Mouse (Mus musculus) frontal cortex, postnatal 25 days (tissue): ENCODE measurements around the gene Tmpo.

ENCODE experiments used
- DNase-seq, 2 experiments: peaks; one replicate each; pipeline ENCODE4 v3.0.0; 2022; ENCODE audit warnings: low spot score in 2 of 2

Gene Tmpo

DNA sequence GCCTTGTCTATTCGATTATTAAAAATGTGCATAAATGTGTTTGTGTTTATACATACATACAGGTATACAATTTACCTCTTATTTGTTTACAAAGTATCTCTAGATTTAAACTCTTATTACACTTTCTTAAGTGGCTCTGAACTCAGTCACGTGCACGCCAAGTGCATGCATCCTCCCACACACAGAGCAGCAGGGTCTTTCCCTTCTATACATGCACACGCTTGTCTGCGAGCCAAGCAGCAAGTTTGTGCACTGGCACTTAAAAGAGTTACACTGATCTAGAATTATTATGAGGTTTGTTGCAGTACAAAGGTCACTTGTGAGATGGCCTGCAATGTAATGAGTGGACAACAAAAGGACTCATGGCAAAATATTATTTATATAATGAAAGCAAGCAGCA lies 20.1 kb downstream of the Tmpo start:
- DNase-seq = no peak

DNA sequence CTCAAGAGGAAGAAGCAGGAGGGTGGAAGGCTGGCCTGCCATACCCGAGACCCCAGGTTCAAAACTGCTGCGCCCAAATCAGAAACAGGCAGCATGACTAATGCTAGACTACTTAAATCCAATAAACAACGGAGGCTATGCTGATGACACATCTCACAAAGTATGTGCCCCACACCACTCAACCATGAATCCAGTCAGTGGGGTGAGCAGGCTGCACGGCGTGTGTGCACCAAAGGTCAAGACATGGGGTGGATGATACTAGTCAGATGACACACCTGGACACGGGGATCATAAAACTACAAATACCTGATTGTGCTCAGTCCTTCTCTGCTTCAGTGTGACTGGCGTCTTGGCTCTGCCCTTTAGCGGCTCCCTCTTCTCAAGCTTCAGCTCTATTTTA lies 22.7 kb downstream of the Tmpo start:
- no peak for DNase-seq

DNA sequence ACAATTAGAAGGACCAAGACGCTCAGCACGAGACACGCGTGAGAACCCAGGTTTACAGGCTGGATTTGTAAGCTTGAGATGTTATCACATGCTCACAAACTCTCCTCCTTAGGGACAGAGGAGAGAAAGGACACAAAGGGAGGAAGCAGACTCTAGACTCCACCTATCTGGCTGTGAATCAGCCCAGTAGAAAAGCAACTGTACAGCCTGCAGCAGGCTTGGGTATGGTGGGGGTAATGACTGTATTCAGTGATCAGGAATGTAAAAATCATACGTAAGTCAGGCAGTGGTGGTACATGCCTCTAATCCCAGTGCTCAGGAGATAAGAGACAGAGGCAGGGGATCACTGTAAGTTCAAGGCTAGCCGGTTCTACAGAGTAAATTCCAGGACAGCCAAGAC lies 24.8 kb downstream of the Tmpo start:
- DNase-seq = no peak

DNA sequence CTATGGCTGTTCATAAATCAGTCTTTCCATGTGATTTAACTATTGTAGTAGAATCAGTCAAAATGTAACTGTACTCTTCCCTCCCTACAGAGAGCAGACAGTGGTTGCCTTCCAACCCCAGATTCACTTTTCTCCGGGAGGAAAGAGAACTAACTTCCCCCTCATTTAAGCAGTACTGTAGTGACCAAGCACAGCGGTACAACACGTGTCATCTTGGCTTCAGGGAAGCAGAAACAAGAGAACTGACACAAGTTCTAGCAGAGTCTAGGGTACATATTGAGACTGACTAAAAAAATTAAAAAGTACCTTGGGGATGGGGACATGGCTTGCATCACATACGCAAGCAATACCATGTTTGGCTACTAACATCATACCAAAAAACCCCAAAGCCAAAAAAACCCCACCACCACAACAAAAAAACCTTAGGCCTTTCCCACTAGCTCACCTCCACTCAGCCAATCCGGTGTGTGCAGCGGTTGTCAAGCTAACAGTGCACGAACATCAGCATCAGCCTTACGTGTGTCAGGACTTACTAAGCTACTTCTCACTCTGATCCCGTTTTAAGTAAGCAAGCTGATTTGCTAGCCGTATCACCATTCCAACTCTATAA lies 27.1 kb downstream of the Tmpo start:
- DNase-seq = no peak

DNA sequence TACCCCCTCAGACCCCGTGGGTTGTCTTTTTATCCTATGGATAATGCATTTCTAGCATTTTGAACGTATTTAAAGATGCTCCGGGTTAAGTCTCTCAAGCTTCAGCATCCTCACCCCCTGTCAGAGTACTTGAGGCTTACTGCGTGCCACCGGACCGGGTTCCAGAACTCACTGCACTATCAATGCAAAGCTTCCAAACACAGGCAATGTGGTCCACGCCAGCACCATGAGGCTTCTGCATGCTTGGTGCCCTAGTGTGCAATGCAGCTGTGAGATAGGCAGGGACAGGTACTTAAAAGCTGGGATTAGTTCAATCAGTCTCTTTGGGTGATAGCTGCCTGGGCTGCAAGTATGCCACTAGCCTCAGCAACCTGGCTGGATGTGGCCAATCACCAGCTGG lies 35.7 kb downstream of the Tmpo start:
- DNase-seq = no peak

DNA sequence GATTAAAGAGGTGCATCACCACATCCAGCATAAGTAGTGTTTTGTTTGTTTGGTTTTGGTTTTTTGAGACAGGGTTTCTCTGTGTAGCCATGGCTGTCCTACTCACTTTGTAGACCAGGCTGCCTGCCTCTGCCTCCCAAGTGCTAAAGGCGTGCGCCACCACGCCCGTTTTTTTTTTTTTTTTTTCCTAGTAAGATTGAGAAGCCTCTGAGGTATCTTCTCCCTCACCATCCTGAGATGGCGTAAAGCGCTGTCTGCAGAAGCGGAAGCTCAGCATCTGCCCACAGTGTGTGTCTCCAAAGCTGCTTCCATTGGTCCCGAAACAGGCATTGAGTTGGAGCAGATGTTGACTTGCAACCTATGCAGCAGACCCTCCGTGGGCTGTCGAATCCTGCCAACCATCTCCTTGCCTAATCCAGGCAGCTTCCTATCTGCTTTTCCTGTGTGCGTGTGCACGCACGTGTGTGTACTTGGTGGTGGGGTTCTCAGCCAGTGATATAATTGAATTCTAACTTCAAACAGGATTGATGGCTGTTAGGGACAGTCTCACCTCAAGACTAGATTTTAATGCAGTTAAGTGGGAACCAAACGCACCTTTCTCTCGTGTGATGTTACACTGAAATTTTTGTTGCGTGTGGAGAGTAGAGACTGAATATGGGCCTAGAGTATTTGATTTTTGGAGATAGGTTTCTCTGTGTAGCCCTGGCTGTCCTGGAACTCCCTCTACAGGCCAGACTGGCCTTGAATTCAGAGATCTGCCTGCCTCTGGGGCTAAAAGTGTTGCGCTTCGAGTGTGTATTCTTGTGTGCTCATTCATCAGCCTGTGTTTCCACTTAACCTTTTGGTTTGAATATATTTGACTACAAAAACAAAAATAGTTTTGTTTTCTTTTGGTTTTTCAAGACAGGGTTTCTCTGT lies 37.5 kb downstream of the Tmpo start:
- DNase-seq = no peak

DNA sequence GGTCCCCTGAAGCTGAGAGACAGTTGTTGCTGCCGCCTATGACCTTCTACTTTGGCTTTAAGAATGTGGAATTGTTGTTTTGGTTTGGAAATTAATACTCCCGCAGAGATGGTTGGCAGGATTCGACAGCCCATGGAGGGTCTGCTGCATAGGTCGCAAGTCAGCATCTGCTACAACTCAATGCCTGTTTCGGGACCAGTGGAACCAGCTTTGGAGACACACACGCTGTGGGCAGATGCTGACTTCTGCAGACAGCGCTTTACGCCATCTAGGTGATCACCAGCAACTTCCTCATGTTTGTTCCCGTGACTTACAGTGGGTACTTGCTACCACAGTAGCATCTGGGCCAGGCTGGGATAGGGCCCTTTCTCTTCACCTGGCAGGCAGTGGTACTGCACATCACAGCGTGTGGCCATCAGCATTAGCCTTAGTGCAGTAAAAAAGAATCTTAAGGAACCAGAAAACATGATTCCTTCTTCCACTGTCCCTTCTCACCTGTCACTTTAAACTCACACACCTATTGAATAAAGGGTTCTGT lies 38.4 kb downstream of the Tmpo start:
- DNase-seq = no peak

DNA sequence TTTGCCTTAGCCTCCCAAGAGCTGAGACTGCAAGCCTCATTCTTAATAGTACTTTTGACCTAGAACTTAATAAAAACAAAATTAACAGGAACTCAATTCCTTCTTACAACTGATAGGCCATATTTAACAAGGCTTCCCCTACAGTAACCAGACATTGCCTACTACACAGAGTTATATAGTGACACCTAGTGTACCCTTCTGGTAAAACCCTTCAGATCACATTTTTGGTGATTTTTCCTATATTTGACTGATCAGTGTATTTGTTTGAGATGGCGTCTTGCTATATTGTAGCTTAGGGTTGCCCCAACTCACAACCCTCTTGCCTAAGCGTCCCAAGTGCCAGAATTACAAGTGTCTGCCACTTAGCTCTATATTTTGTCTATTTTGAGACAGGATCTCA lies 39.6 kb downstream of the Tmpo start:
- no peak for DNase-seq

DNA sequence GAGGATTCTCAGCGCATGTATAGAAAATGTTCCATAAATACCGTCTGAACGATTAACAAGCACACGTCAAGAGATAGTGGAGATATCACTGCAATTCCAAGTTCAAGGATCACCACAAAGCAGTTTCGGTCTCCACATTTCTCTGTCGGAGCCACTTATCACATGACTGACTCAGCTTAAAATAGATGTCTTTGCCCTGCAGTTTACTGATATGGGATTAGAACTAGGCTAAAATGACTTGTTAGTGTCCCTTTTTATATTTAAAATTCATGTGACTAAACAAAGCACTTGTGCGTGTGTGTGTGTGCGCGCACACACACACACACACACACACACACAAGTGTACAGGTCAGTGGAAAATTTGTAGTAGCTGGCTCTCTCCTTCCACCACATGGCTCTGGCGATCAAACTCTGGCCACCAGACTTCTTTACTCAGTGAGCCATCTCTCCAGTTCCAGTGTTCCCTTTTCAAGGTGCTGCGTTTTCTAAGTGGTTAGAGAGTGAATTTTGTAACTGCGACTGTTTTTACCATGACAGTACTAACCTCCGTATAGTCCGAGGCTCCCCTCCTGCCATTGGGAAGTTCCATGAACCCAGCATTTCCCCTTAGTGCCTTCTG lies 41.9 kb downstream of the Tmpo start:
- no peak for DNase-seq

DNA sequence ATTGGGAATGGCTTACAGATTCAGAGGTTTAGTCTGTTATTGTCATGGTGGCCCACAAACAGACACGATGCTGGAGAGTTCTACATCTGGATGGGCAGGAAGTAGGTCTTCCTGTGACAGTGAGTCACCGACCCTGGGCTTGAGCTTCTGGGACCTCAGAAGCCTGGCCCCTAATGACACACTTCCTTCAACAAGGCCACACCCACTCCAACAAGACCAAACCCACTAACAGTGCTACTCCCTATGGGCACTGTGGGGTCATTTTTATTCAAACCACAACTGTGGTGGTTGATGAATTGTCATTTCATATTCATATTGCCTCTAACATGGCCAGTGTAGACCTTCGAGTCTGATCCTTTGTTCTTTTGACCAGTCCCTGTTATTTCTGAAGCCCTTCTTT lies 42.8 kb downstream of the Tmpo start:
- no peak for DNase-seq

DNA sequence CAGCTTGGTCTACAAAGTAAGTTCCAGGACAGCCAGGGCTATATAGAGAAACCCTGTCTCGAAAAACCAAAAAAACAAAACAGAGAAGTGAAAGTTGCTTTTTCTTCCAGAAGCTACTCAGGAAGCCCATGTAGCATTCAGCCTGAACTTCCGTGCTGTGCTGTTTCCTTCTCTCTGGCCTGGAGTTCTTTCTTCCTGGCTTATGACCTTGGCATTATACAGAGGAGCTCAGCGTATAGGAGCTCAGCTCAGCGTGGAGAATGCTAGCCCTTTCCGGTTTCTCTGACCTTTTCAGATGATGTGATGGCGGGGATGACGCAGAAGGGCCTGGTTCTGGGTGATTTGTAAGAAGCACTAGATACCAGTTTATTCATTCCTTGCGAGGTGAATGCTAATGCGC lies 43.7 kb downstream of the Tmpo start:
- no peak for DNase-seq

DNA sequence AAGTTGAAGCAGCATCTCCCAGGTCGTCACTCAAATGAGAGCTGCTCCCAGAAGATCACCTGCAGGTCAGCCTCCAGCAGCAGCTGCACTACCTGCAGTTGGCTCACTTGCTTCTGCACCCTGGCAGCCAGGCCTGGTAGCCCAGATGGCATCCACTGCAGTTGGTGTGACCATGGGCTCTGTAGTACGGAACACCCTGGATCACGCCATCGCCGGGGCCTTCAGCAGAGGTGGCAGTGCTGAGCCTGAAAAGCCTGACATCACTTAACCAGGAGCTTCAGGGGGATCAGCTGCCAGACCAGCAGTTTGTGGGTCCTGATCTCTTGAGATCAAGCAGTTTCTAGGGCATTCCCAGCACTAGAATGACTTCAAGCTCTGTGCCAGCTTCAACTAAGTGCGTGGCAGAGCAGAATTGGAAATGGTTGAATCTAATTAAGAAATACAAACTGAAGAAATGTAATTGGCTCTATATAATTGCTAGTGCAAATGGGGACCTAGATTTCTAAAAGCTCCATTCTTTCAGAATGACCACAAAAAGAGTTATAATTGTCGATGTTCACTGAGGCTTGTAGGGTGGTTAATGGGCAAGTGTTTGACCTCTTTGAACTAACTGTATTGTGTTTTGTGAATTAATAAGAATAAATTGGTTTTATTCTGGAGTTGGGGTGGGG lies 45.7 kb downstream of the Tmpo start:
- DNase-seq = no peak

DNA sequence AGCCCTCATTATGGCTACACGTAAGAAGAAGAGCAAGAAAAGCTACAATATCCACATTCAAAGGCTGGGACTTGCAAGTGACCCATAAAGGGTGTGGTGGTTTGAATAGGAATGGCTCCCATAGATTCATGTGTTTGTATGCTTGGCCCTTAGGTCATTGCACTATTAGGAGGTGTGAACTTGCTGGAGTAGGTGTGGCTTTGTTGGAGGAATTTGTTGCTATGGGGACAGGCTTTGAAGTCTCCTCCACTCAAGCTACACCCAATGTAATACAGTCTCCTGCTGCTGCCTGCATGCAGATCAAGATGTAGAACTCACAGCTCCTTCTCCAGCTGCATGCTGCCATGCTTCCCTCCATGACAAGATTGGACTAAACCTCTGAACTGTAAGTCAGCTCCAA lies 49.5 kb downstream of the Tmpo start:
- no peak for DNase-seq

DNA sequence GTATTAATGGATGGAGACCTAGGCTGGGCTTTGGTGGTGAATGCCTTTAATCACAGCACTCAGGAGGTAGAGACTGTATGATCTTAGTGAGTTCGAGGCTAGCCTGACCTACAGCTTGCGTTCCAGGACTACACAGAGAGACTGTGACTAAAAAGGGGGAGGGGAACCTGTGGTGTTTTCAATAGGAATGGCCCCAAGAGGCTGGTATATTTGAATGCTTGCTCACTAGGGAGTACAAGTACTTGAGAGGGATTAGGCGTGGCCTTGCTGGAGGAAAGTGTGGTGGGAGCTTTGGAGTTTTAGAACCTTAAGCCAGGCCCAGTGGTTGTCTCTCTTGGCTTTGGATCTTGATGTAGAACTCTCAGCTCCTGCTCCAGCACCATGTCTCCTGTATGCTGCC lies 50.3 kb downstream of the Tmpo start:
- no peak for DNase-seq

DNA sequence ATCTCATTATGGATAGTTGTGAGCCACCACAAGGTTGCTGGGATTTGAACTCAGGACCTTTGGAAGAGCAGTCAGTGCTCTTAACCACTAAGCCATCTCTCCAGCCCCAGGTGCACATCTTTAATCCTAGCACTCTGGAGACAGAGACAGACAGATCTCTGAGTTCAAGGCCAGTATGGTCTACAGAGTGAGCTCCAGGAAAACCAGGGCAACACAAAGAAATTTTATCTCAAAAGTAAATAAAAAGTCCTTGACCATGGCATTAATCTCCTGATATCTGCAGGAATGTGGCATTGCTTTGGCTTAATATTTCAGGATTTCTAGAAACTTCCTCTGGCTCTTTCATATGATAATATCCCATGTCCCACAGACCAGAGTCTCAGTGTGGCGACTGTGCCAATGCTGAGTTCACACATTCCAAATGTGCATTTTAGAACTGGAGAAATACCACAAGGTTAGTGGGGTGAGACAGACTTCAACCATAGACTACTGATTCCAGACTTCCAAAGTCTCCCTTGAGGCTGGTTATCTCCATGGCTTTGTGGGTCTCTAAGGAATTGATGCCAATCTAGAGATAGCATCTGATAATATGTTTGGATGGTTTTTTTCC lies 52.5 kb downstream of the Tmpo start:
- no peak for DNase-seq

DNA sequence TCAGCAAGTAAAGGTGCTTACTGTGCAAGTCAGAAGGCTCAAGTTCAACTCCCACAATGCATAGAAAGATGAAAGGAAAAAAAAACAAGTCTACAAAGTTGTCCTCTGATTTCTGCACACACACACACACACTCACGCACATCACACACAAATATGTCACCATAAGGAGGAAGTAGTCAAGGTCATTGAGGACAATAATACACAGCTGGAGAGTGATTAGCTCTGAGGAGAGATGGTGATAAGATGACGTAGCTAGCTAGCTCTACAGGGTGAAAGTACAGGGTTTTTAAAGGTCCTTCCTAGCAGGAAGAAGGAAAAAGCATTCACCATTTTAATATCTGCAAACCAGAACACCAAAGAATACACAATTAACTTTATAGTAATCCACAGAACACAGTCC lies 53.7 kb downstream of the Tmpo start:
- DNase-seq = no peak

DNA sequence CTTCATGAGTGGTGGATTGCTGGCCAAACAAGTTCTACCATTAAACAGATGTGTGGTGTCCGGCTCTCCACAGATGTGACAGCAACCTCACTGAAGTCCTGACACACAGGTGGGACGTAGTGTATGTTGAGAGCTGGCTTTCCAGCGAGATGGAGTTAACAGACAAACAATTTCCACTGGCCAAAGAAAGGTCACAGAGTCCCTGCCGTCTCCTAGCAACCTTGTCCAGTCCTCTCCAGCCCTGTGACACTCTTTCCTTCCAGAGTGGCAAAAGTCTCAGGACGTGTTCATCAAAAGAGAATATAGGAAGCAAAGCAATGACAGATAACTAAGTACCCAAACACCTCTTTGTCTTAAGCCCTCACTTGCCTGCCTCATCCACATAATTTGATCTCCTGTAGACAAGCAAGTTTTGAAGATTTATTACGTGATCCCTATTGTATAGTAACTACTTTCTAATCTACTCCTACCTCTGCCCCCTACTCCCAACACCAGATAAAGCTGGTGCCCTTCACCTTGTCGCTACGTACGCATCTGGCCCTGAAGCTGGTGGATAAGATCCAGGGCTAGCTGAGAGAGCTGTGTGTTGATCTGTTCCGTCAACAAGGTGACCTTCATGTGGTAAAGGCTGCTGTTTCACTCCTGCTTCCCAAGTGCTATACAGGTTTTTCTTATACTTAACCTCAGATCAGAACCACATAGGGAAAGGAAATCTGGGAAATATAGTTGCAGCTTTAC lies 54.3 kb downstream of the Tmpo start:
- DNase-seq = no peak

DNA sequence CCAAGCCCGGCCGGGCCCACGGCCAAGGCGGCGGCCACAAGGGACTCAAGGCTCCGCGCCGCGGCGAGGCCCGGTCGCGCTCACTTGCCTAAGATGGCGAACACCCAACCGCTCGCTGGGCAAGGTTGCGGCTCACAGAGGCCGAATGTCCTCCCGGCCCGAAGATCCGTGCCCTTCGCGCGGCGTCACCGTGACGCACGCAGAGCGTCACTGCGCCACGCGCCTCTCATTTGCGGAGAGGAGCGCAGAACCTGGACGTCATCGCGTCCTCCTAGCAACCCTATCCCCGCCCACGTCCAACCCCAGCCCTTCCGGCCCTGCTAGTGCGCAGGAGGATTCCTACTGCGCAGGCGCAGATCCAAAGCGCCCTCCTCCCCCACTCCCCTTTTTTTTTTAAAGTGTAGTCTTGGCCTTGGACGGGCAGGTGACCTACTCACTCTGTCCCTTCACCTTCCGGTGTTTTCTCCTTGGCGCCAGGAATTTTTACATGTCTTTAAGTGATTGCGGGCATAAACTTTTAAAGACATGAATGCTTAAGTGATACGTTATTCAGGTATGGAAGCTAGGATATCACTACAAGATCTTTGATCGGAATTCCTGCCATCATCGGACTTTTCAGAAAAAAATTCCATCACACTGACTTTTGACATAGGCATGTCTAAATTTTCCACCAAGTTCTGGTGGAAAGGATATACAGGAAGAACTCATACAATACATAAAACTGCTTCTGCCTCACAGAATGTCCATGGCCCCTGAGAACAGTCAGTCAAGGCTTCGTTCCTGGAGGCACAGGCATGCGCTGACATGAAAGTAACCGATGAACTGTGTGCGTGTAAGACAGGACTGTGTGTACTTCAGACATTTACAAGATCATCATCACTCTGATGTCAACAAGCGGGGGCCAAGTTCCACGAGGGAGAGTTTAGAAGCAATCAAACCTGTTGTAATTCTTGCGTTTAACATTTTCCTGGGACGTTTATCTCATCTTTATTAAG lies 57.0 kb downstream of the Tmpo start, which contains the start of gene Slc25a3:
TSS of gene Slc25a3 (minus strand) at position 232 of the 995 bp plus-strand sequence.
- peak; percentile 88 to 96 for DNase-seq

DNA sequence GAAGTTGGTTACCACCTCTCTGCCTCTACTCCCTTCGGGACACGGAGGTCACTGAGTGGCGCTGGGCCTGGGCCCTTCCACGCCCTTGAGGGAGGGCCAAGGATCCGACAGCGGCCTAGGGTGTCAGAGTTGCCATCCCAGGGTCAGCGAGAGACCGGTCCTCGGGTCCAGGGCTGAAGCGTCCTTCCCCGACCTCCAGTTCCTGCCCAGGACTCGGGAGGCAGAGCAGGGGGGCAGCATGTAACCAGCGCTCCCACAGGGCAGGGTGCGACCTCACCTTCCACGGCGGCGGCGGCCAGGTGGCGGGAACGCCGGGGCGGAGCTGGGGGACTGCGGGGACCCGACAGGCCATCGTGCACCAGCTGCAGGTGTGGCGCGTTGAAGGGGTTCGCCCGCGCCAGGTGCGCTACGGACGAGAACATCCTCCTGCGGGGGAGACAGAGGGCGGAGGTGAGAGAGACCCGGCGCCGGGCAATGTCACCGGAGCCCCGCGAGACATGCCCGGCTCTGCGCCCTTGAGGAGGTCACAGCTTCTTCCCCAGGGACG lies 57.8 kb downstream of the Tmpo start:
- DNase-seq = no peak
